Mouse (Mus musculus) urinary bladder, postnatal 10 days (tissue): ENCODE measurements around the gene Rbm39.

Experiments used
- DNase-seq: peaks from one replicate; pipeline ENCODE4 v3.0.0; 2022; ENCODE audit warnings: low spot score

Gene Rbm39

GRCm38 (mm10) chr2:156111358-156112079 lies 68.5 kb downstream of the Rbm39 start, which contains the start of the genes Cpne1 and Rbm12:
TSS of gene Cpne1 (minus strand) at chr2:156111965.
TSS of gene Rbm12 (minus strand) at chr2:156111978.
- DNase-seq, result peak; percentile 59

DNA sequence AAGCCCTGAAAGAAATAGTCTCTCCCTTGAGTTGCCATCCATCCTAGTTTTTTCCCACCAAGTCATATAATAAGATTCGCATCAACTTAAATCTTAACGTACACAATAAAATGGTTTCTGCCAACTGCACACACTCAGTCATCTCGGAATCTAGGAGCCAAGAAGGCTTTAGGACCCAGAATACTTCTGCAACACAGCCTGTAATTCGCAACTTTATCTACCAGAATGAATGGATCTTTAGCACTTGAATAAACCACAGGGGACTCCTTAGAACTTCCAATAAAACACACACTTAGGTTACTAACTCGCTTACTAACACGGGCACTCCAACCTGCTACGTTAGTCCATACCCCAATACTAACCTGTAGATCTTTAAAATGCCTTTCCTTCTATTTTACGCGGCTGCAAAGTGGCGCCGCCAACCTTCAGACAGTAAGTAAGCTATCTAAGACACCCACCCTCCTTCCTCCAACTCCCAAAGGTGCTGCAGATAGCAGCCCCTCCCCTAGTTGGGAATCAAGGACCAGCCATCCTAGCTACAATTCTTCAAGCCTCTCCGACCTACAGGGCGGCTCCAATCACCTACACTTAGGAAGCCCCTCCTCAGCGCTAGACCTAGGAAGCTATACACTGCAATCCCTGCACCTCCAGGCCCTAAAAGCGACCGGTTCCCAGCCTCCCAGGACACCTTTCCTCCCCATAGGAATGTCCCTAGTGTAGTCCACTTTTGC lies 69.2 kb downstream of the Rbm39 start:
- DNase-seq, result no peak
